Comparison of ENCODE assay signal across 8 mouse cellular contexts in the genomic region with DNA sequence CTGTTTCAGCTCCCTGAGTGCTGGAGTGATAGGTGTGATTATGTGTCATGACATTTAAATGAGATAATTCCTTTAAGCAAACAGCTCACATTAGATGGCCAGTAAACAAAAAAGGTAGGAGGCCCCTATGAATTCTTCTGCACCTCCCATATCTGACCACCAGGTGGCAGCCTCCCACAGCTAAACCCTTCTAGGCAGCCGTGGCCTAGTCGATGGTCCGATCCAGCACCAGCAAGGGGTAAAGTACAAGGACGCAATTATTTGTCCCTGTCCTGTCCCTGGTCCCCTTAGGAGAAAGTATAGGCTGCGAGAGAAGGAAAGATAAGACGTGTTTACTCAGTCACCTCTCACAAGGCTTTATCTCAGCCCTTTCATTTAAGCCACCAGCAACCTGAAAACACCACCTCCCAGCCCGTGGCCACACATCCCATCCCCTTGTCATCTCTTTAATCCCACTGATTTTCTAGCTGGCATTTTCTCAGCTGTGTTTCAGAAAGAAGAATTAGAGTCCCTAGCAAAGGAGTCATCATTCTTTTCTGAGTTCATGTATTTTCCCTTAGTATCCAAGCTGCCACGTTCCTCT. TPM values are rescaled to one million over a fixed set of nuclear protein-coding genes. Genes with fewer than 3 reads are reported as not detected.
DNase-seq lines count a peak whose midpoint lies in the region; ATAC-seq and TF ChIP-seq lines count a peak whose summit lies in the region.

No protein-coding gene starts in this region.

- WGBS in limb, embryonic 14.5 days = 48% methylated on average over 8 of the region's 8 CpGs
- WGBS in midbrain, postnatal 0 days = 36% methylated on average over 8 of the region's 8 CpGs
- WGBS in stomach, embryonic 14.5 days = 48% methylated on average over 8 of the region's 8 CpGs

- ATAC-seq in granulocyte monocyte progenitor cell, adult 5-6 weeks (replicated peaks; ENCODE audit: poor library complexity, severe bottlenecking) = peak; percentile 93
- ATAC-seq in limb, embryonic 14.5 days (ENCODE audit: low FRiP score, low read depth) = peak; percentile 62
- peak; percentile 49; the same call in 1 of the 2 replicates for ATAC-seq in midbrain, postnatal 0 days (ENCODE audit: low FRiP score)
- ATAC-seq in stomach, embryonic 14.5 days (ENCODE audit: insufficient number of reproducible peaks, insufficient read depth, low FRiP score, low read depth) = peak; percentile 75; the same call in 1 of the 2 replicates

- H3K4me2 ChIP-seq in limb, embryonic 14.5 days (replicated peaks; ENCODE audit: low read depth, low read length, severe bottlenecking) = 0 out of 2 replicates have a peak overlapping the region, but pooled peaks have one; percentile 5
- no peak overlapping the region for H3K4me2 ChIP-seq in midbrain, postnatal 0 days (ENCODE audit: low read depth, low read length, poor library complexity, severe bottlenecking)
- no peak overlapping the region for H3K4me2 ChIP-seq in stomach, embryonic 14.5 days (replicated peaks; ENCODE audit: low read depth, low read length)

- H3K4me1 ChIP-seq in limb, embryonic 14.5 days (ENCODE audit: control insufficient read depth, insufficient read depth, low read length) = no peaks in the 10 kb centered on the region
- no peaks in the 10 kb centered on the region for H3K4me1 ChIP-seq in midbrain, postnatal 0 days (ENCODE audit: insufficient read depth, low read length)
- no peaks in the 10 kb centered on the region for H3K4me1 ChIP-seq in stomach, embryonic 14.5 days (ENCODE audit: control insufficient read depth, insufficient read depth, low read length)

- no peaks in the 10 kb centered on the region for H3K36me3 ChIP-seq in limb, embryonic 14.5 days (ENCODE audit: control insufficient read depth, insufficient read depth, low read length)
- no peaks in the 10 kb centered on the region for H3K36me3 ChIP-seq in midbrain, postnatal 0 days (ENCODE audit: insufficient read depth, low read length)
- no peaks in the 10 kb centered on the region for H3K36me3 ChIP-seq in stomach, embryonic 14.5 days (ENCODE audit: control insufficient read depth, insufficient read depth, low read length)

- no peaks in the 10 kb centered on the region for H3K27me3 ChIP-seq in limb, embryonic 14.5 days (ENCODE audit: control insufficient read depth, insufficient read depth, low read length)
- H3K27me3 ChIP-seq in midbrain, postnatal 0 days (ENCODE audit: insufficient read depth, low read length) = no peaks in the 10 kb centered on the region
- no peaks in the 10 kb centered on the region for H3K27me3 ChIP-seq in stomach, embryonic 14.5 days (ENCODE audit: control insufficient read depth, insufficient read depth, low read length)

- TF ChIP-seq CTCF in midbrain, postnatal 0 days (IDR thresholded peaks at IDR 0.05) = peak; percentile 79

- DNase-seq in ovary, postnatal 10 days (ENCODE audit: low spot score) = peak; percentile 43
- no peak for DNase-seq in ovary, adult 18-20 months (ENCODE audit: low spot score)
- DNase-seq in embryo, embryonic 11.5 days (ENCODE audit: low read depth, low spot score) = peak; percentile 36
- DNase-seq in kidney, adult 8-10 months = peak; percentile 62 to 79
- peak; percentile 67 for DNase-seq in limb, embryonic 14.5 days (ENCODE audit: low spot score)
- peak; percentile 64 for DNase-seq in midbrain, postnatal 0 days (ENCODE audit: low spot score)

- H3K4me3 ChIP-seq in limb, embryonic 14.5 days (replicated peaks; ENCODE audit: low read length) = no peak overlapping the region
- H3K4me3 ChIP-seq in midbrain, postnatal 0 days (ENCODE audit: low read depth, low read length) = no peak overlapping the region
- no peak overlapping the region for H3K4me3 ChIP-seq in stomach, embryonic 14.5 days (ENCODE audit: low read depth, low read length)

- no peak overlapping the region for H3K9ac ChIP-seq in limb, embryonic 14.5 days (ENCODE audit: low read depth, low read length, severe bottlenecking)
- no peak overlapping the region for H3K9ac ChIP-seq in midbrain, postnatal 0 days (replicated peaks; ENCODE audit: low read length, poor library complexity, severe bottlenecking)
- H3K9ac ChIP-seq in stomach, embryonic 14.5 days (replicated peaks; ENCODE audit: low read depth, low read length) = no peak overlapping the region

- peak overlapping the region; percentile 59; the same call in 1 of the 2 replicates for H3K27ac ChIP-seq in limb, embryonic 14.5 days (replicated peaks; ENCODE audit: low read depth, low read length)
- H3K27ac ChIP-seq in midbrain, postnatal 0 days (ENCODE audit: low read depth, low read length) = no peak overlapping the region
- H3K27ac ChIP-seq in stomach, embryonic 14.5 days (ENCODE audit: low read length) = no peak overlapping the region

- no peaks in the 10 kb centered on the region for H3K9me3 ChIP-seq in limb, embryonic 14.5 days (ENCODE audit: control insufficient read depth, low read length)
- no peaks in the 10 kb centered on the region for H3K9me3 ChIP-seq in midbrain, postnatal 0 days (ENCODE audit: low read length)
- no peaks in the 10 kb centered on the region for H3K9me3 ChIP-seq in stomach, embryonic 14.5 days (ENCODE audit: control insufficient read depth, low read depth, low read length)

- TF ChIP-seq POLR2A in limb, embryonic 14.5 days (IDR thresholded peaks at IDR 0.05; ENCODE audit: borderline replicate concordance, extremely low read depth, insufficient read depth, insufficient read length) = no peak

RNA-seq across cellular contexts. Expression of a gene that starts 26.3 kb away (rescaled TPM):
- total RNA-seq in granulocyte monocyte progenitor cell, adult 5-6 weeks (2014; fragmentation: Nextera tagmentation) = 43.1 and 43.6 TPM in 2 replicates
- 32.3 and 38.0 TPM in 2 replicates for total RNA-seq in granulocyte monocyte progenitor cell, adult 5-6 weeks (2017)
- polyA plus RNA-seq in limb, embryonic 14.5 days (2012; rRNA removed) = 32.3 and 32.6 TPM in 2 replicates
- polyA plus RNA-seq in limb, embryonic 14.5 days (2014; fragmentation: Nextera tagmentation; extraction: Ambion mirVana) = 14.9 and 16.7 TPM in 2 replicates
- total RNA-seq in midbrain, postnatal 0 days (2014; rRNA removed) = 28.2 and 42.7 TPM in 2 replicates
- 8.7 and 11.8 TPM in 2 replicates for polyA plus RNA-seq in midbrain, postnatal 0 days (2015; fragmentation: Nextera tagmentation; extraction: Ambion mirVana)
- 22.8 and 24.0 TPM in 2 replicates for polyA plus RNA-seq in stomach, embryonic 14.5 days (2014; fragmentation: Nextera tagmentation; extraction: Ambion mirVana)
